ENCODE assay signal across 26 mouse cellular contexts in the genomic region with DNA sequence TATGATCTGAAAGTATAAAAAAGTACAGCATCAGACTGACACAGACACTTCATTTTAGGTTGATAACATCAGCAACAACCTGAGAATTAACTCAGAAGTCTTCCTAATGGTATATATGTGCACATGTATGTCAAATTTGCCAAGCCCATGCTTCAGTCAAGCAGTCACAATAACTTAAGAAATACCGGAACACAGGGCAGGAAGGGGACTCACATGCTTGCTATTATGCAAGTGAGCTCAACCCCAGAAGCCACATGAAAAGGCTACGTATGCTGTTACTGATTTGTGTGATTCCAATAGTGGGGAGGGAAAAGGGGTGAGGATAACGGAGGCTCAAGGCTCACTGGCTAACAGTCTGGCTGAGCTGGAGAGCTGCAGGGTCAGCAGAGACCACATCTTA. TPM values are rescaled to one million over a fixed set of nuclear protein-coding genes. Genes with fewer than 3 reads are reported as not detected.
"Had no signal": no experiment of that assay in that cellular context is flagged by ENCODE, and none has a peak within 500 bp of the region (broad histone marks: within the 10 kb centered on the region; RNA-seq: fewer than 3 reads in every experiment).

No protein-coding gene starts in this region.

- H3K4me1 ChIP-seq: kidney, embryonic 15.5 days; limb, embryonic 10.5 days; liver, embryonic 12.5 days; liver, embryonic 15.5 days; lung, embryonic 15.5 days; midbrain, embryonic 12.5 days; midbrain, embryonic 15.5 days; neural tube, embryonic 12.5 days; neural tube, embryonic 15.5 days had no signal

- H3K9ac ChIP-seq: kidney, embryonic 15.5 days; limb, embryonic 13.5 days; liver, embryonic 12.5 days; liver, embryonic 15.5 days; lung, embryonic 15.5 days; midbrain, embryonic 12.5 days; midbrain, embryonic 15.5 days; neural tube, embryonic 12.5 days; neural tube, embryonic 15.5 days had no signal

- H3K4me3 ChIP-seq: kidney, embryonic 15.5 days; limb, embryonic 10.5 days; limb, embryonic 13.5 days; liver, embryonic 12.5 days; liver, embryonic 15.5 days; lung, embryonic 15.5 days; midbrain, embryonic 12.5 days; midbrain, embryonic 15.5 days; neural tube, embryonic 12.5 days; neural tube, embryonic 15.5 days had no signal

- H3K36me3 ChIP-seq: kidney, embryonic 15.5 days; limb, embryonic 10.5 days; limb, embryonic 13.5 days; liver, embryonic 12.5 days; liver, embryonic 15.5 days; lung, embryonic 15.5 days; midbrain, embryonic 12.5 days; neural tube, embryonic 12.5 days; neural tube, embryonic 15.5 days had no signal

- H3K27ac ChIP-seq: kidney, embryonic 15.5 days; limb, embryonic 10.5 days; limb, embryonic 13.5 days; liver, embryonic 12.5 days; liver, embryonic 15.5 days; lung, embryonic 15.5 days; midbrain, embryonic 12.5 days; midbrain, embryonic 15.5 days; neural tube, embryonic 12.5 days; neural tube, embryonic 15.5 days; stomach, postnatal 0 days had no signal

- ATAC-seq: liver, embryonic 12.5 days; midbrain, embryonic 15.5 days had no signal

- DNase-seq: kidney, postnatal 10 days; kidney, postnatal 36 days; layer of hippocampus, adult 9-11 months; liver; lung, adult 18-20 months; lung, postnatal 10 days; lung, postnatal 4 days; right cerebral cortex, adult 18-20 months; right cerebral cortex, postnatal 14 days; right cerebral cortex, postnatal 4 days; thymus, adult 2 months; thymus, postnatal 14 days; thymus, postnatal 4 days had no signal

- H3K4me2 ChIP-seq: kidney, embryonic 15.5 days; limb, embryonic 13.5 days; liver, embryonic 12.5 days; liver, embryonic 15.5 days; lung, embryonic 15.5 days; midbrain, embryonic 12.5 days; midbrain, embryonic 15.5 days; neural tube, embryonic 12.5 days; neural tube, embryonic 15.5 days had no signal

- H3K9me3 ChIP-seq: kidney, embryonic 15.5 days; limb, embryonic 10.5 days; limb, embryonic 13.5 days; liver, embryonic 12.5 days; liver, embryonic 15.5 days; lung, embryonic 15.5 days; midbrain, embryonic 12.5 days; midbrain, embryonic 15.5 days; neural tube, embryonic 12.5 days; neural tube, embryonic 15.5 days had no signal

- H3K27me3 ChIP-seq: limb, embryonic 13.5 days; liver, embryonic 12.5 days; liver, embryonic 15.5 days; lung, embryonic 15.5 days; neural tube, embryonic 12.5 days had no signal

RNA-seq across cellular contexts. Expression of a gene that starts 56.1 kb away (rescaled TPM):
- total RNA-seq: megakaryocyte, adult 5-6 weeks had no signal
- polyA plus RNA-seq: kidney, embryonic 15.5 days; limb, embryonic 10.5 days; liver, embryonic 12.5 days; neural tube, embryonic 12.5 days; neural tube, embryonic 15.5 days; stomach, embryonic 14.5 days; stomach, postnatal 0 days had no signal
